Mouse (Mus musculus) embryo, embryonic 9.5 days (tissue): ENCODE data around the gene Nyap1.
A peak's percentile ranks its signal among the peaks of the same experiment; 100 is the strongest.

Experiments used
- DNase-seq: peaks from one replicate; pipeline ENCODE4 v3.0.0-alpha.2; 2017; ENCODE audit errors: extremely low spot score

The Nyap1 gene

DNA sequence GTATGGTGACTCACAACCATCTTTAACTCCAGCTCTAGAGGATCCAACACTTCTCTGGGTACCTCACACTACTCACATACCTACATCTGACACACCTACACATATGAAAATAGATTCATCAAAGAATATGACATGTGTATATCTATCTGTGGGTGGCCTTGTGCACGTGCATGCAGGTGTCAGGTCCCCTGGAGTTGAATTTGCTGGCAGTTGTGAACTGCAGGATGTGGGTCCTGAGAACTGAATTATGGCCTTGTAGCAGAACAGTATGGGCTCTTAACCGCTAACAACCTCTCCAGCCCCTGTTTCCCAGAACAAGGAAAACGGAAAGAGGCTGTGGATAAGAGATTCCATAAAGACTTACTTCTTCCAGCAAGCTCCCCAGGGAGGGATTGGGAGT, 42.3 kb downstream of the Nyap1 start:
- no peak for DNase-seq

DNA sequence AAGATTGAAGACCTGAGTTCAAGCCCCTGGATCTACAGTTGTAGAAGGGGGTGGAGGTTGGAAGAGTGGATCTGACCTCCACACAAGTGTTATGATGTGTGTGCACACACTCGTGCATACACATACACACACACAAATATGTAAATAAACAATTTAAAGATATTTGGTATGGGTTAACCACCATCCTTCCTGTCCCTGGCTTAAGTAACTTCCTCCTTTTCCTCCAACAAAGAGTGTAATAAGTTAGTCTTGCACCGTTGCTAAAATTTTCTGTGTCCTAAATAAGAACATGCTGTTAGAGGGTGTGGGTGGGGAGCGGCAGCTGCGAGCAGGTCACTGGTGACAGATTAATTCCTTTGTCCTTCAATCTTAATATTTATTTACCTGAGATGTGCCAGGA, 45.5 kb downstream of the Nyap1 start:
- no peak for DNase-seq

DNA sequence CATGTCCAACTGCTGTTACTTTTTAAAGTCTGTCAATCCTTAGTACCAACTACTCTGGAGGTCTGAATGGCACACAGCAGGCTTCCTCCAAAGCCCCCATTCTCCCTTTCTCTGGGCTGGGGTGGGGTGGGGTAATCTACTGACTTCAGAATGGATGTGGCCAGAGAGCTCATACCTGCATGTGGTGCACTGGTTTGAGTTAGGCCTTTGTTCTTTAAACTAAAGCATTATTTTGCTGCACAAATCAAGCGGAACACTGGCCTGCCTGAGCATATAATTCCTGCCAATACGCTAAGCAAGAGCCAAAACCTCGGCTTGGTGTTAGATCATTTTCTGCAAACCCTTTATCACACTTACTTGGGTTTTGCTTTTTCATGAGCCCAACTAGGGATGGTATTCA, 46.6 kb downstream of the Nyap1 start:
- DNase-seq, result no peak

DNA sequence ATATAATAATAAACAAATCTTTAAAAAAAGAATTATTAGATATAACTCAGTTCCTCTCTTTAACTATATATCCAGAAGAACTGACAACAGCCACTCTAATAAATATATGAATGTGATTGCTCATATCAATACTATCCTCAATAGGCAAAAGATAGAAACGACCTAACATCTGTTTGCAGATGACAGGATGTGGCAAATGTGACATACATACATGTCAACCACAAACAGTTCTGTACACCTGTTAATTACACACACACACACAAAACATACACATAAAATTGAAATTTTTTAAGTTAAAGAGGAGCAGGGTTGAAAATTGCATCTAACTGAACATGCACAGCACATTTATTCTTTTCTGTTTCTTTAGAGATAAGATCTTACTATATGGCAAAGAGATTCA, 49.5 kb downstream of the Nyap1 start:
- DNase-seq, result no peak

DNA sequence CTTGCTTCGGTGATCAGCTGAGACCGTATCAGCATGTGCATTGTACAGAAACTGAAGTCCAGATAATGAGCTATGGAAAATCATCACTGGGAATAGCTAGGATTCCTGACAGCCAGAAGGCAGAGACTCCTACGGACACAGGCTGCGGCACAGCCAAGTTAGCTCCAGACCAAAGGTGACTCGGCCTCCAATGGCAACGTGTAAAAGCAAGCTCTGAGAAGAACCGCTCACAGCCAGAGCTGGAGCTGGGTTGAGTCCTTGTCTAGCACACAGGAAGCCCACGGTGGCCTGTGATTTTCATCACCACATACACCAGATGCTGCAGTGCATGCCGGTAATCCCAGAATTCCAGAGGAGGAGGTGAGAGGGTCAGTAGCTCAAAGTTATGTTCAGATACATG, 50.9 kb downstream of the Nyap1 start:
- no peak for DNase-seq

DNA sequence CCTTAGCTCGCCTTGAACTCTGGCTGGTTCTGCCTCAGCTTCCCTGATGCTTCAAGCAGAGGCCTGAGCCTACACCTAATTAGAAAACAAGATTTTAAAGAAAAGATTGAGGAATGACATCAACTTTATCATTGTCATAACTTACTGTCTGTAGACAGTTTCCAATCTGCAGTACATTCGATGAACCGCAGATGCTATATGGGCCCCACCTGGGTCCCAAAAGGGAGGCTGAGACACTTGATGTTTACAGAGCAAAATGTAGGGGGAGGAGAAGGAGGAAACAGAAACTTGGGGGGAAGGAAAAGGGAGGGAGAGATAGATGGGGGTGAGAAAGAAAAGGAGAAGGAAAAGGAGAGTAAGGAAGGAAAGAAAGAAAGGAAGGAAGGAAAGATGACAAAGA, 51.4 kb downstream of the Nyap1 start:
- no peak for DNase-seq

DNA sequence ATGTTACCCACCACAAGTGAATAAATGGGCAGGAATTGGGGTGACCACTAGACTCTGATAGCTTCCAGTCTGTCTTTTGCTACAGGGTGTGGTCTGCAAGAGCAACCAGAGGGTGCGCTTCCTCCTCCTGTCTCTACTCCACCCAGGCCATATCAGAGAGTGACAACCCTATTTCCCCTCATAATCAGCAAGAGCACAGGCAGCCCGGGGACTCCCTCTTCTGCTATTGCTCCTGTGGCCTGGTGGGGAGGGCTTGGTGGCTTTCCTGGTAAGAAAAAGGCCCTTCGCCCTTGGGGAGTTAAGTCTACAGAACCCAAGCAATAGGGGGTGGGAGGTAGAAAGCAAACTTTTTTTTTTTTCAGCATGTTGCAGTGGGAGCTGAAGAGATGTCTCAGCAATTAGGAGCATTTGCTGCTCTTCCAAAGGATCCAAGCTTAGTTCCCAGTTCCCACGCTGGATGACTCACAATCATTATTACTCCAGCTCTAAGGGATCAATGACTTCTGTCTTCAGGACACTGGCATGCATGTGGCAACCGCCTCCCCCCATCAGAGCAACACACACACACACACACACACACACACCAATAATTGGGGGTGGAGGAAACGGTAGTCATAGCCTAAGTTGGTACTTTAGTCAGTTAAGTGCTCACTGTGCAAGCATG, 55.1 kb downstream of the Nyap1 start:
- no peak for DNase-seq

DNA sequence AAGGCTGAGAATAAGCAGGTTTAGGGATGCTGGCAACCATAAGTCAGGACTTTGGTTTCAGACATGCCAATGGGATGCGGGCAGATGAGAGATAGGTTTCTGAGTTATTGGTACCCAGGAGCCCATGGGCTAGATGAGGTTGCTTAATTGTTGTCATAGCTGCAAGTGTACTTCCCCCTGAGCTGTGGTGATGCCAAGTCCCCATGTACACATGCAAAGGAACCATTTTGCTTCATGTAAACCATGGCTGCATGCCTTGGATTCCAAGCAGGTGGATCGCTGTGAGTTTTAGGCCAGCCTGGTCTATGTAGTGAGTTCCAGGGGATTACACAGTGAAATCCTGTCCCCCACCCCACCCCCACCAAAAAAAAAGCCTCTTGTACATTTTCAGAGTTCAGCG, 55.8 kb downstream of the Nyap1 start:
- DNase-seq, result no peak

DNA sequence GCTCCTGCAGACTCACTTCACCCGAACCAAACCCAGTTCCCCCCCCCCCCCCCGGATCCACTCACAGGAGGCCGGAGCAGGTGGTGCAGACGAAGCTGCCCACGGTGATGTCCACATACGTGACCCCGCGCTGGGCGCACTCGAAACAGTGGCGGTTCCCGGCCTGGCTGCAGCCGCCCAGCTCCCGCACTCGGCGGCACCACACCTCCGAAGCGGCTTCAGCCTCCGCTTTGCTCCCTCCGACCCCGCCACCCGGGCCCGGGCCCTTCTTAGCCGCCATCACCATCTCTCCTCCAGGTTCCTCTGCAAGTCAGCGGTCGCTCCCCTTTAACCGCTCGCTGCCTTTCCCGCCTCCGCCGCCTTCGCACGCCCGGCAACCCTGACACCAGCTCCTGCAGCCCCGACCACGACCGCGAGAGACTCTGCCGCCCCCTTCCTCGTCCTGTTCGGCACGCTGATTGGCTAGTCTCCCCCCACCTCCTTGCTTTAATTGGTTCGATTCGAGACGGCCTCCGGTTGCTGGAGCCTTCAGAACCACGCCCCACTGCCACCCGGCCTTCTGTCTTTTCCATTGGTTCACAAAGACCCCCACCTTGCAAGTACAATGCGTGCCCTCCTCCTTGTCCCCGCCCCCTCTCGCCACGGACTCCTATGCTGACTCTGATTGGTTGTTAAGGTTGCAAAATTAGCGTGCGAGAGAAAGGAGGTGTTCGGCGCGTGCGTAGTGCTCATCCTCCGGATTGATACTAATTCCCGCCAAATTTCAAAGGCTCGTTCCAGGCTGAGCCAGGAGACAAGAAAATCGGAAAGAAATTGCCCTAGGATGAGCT, 56.9 kb downstream of the Nyap1 start, which contains the start of gene Agfg2:
Gene Agfg2 (minus strand): TSS at position 433 of the 830 bp plus-strand sequence.
- peak; percentile 98 for DNase-seq

DNA sequence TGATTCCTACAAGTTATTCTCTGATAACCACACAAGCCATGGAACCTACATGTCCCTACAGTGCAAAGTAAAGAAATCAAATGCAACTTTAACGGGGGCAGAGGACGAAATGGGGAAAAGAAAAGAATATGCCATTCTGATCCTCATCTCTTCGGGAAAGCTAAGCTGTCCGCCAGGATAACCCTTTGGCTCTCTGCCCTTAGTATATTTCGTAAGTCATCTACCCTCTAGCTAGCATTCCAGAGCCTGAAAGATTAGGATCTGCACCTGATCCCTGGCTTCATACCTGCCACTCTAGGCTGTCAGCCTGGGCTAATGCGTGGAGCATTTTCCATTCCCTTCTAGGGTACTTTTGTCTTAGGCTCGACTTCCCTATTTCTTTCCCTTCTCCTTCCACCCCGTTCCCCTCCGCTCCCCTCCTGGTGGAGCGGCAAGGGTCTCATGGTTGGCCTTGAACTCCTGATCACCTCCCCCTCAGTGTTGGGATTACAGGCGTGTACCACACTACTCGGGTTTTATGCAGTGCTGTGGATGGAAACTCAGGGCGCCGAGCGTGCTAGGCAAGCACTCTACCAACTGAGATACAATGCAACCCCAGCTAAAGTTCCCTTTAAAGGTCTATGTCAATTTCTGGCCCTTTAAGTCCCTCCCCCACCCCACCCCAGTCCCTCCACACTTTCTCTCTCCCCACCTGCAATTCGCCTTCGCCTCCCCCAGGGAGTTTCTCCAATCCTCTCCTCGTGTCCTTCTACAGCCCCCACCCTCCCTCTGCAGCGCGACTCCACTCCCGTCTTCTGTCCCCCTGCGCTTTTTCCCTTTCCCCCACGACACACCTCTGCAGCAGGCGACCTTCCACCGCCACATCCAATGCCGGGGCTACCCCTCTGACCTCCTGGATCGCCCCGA, 57.8 kb downstream of the Nyap1 start:
- peak; percentile 15 for DNase-seq

DNA sequence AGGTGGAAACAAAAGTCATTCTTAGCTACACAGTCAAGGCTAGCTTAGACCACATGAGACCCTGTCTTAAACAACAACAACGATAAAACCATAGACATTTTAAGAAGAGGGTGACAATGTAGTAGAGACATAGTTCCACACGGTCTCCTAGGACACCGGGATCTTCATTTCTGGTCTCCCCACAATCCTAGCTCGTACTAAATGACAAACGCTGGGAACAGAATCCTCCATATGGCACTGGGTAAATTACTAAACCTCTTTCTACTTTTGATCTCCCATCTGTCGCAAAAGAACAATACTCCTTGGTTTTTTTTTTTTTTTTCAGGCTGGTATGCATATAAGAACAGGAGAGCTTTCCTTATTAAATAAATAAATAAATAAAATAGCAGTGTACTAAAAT, 58.9 kb downstream of the Nyap1 start:
- DNase-seq, result no peak
